Mouse (Mus musculus): ENCODE measurements around the gene Tnfsf12.

DNA sequence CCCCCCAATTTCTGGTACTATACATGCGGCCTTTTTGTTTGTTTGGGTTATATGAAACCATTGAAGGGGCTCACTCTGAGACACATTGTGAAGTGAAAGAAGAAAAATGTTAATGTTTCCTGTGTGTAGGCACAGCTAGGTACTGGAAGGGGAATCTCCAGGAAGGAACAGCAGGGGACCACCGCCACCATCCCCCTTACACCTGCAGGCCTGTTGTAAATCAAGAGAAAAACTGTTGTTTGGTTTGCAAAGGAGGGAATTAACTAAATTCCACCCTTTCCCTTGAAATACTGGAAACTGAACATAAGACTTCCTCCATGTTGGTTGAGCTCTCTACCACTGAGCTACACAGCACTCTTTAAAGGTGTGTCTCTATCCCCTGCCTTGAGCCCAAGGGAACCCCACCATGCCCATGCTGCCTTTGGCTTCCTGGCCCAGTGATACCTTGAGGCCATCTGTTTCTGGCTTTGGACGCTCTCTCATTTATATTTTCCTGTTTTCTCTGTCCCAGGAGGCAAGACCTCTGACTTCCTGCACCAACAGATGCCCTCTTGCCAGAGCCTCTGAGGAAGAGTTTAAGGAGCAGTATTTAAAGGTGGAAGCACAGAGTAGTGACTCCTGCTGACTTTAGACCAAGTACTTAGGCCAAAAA lies 13.1 kb upstream of the Tnfsf12 start:
- TF ChIP-seq CTCF (IDR thresholded peaks at IDR 0.05) (no peak), POLR2A (IDR thresholded peaks at IDR 0.05; ENCODE audit: insufficient read depth, low read depth, low read length) (no peak), EP300 (IDR thresholded peaks at IDR 0.05; ENCODE audit: insufficient read depth, low read depth, low read length) (no peak)
